In genomic region chr10:14978093-14978755, GRCm38 (mm10) we compare ENCODE assay signal across 12 mouse cellular contexts.
A peak's percentile ranks its signal among the peaks of the same experiment; 100 is the strongest.
DNase-seq lines count a peak whose midpoint lies in the region; ATAC-seq lines count a peak whose summit lies in the region.
"Had no signal": no experiment of that assay in that cellular context is flagged by ENCODE, and none has a peak within 500 bp of the region (broad histone marks: within the 10 kb centered on the region; RNA-seq: fewer than 3 reads in every experiment).

No protein-coding gene starts in this region.

- H3K4me2 ChIP-seq in heart, embryonic 15.5 days = peak overlapping the region; percentile 41
- H3K4me2 ChIP-seq: hindbrain, embryonic 13.5 days; neural tube, embryonic 12.5 days had no signal

- H3K36me3 ChIP-seq in heart, embryonic 10.5 days = no peaks in the 10 kb centered on the region
- H3K36me3 ChIP-seq in heart, embryonic 15.5 days = no peaks in the 10 kb centered on the region
- H3K36me3 ChIP-seq: hindbrain, embryonic 13.5 days; neural tube, embryonic 12.5 days had no signal

- H3K4me1 ChIP-seq in heart, embryonic 10.5 days = no peaks in the 10 kb centered on the region
- H3K4me1 ChIP-seq in heart, embryonic 15.5 days (replicated peaks) = peaks cover 5% of the 10 kb centered on the region; the same call in 1 of the 2 replicates
- H3K4me1 ChIP-seq: hindbrain, embryonic 13.5 days; neural tube, embryonic 12.5 days had no signal

- H3K9me3 ChIP-seq in heart, embryonic 10.5 days = no peaks in the 10 kb centered on the region
- H3K9me3 ChIP-seq in heart, embryonic 15.5 days (replicated peaks) = no peaks in the 10 kb centered on the region
- H3K9me3 ChIP-seq: hindbrain, embryonic 13.5 days; neural tube, embryonic 12.5 days had no signal

- ATAC-seq in heart, embryonic 15.5 days (replicated peaks; ENCODE audit: insufficient number of reproducible peaks, insufficient read depth, low FRiP score, low read depth) = peak; percentile 81
- ATAC-seq: CD4-positive, CD25-positive, alpha-beta regulatory T cell, adult 4 months; forebrain, postnatal 0 days had no signal

- no peaks in the 10 kb centered on the region for H3K27me3 ChIP-seq in heart, embryonic 10.5 days (ENCODE audit: insufficient read depth, poor library complexity, severe bottlenecking)
- H3K27me3 ChIP-seq in heart, embryonic 15.5 days = no peaks in the 10 kb centered on the region
- H3K27me3 ChIP-seq: hindbrain, embryonic 13.5 days; neural tube, embryonic 12.5 days had no signal

- peak; percentile 21 to 41 for DNase-seq in heart, adult 18-20 months
- DNase-seq in heart, embryonic 10.5 days (ENCODE audit: low spot score) = no peak
- peak; percentile 4 for DNase-seq in lung, postnatal 10 days
- no peak for DNase-seq in lung, postnatal 25 days (ENCODE audit: low spot score)
- DNase-seq in retina, embryonic 14.5 days (ENCODE audit: low spot score) = peak; percentile 49
- no peak for DNase-seq in right cerebral cortex, postnatal 4 days
- DNase-seq in adrenal gland, adult 2 months = no peak
- DNase-seq: forebrain, postnatal 0 days had no signal

- H3K27ac ChIP-seq in heart, embryonic 10.5 days = no peak overlapping the region
- H3K27ac ChIP-seq in heart, embryonic 15.5 days = peak overlapping the region; percentile 39
- H3K27ac ChIP-seq: hindbrain, embryonic 13.5 days; neural tube, embryonic 12.5 days had no signal

- H3K4me3 ChIP-seq in heart, embryonic 10.5 days = no peak overlapping the region
- no peak overlapping the region for H3K4me3 ChIP-seq in heart, embryonic 15.5 days
- H3K4me3 ChIP-seq: hindbrain, embryonic 13.5 days; neural tube, embryonic 12.5 days had no signal

- no peak overlapping the region for H3K9ac ChIP-seq in heart, embryonic 15.5 days
- H3K9ac ChIP-seq: forebrain, postnatal 0 days; hindbrain, embryonic 13.5 days; neural tube, embryonic 12.5 days had no signal

- 45% methylated on average over 4 of the region's 4 CpGs for WGBS in heart, embryonic 10.5 days
- WGBS in heart, embryonic 15.5 days = 16% methylated on average over 4 of the region's 4 CpGs

Comparison
In these comparisons a context has a peak if more than half of its experiments do, and no peak if none do; other contexts are left out.
1. DNase-seq: peak in heart, adult 18-20 months (2 of 2), lung, postnatal 10 days (single experiment) and retina, embryonic 14.5 days (single experiment); none in heart, embryonic 10.5 days (single experiment), lung, postnatal 25 days (single experiment), right cerebral cortex, postnatal 4 days (single experiment) and adrenal gland, adult 2 months (single experiment).